Mouse (Mus musculus) liver, embryonic 12.5 days (tissue): Measurements from ENCODE around the gene Kdm4d. TPM values are rescaled to one million over a fixed set of nuclear protein-coding genes. Genes with fewer than 3 reads are reported as not detected.

Source experiments
- ATAC-seq: fragments of 200-750 bp; cut with Nextera tagmentation; 2 replicates; pipeline ENCODE4 v1.8.0; 2017; ENCODE audit warnings: moderate number of reproducible peaks, mild to moderate bottlenecking, moderate library complexity
- H3K27ac ChIP-seq: fragments of 300-500 bp; sonication (generic); 2 replicates; pipeline ENCODE4 v1.5.1; 2016; ENCODE audit warnings: mild to moderate bottlenecking
- H3K27me3 ChIP-seq: fragments of 300-500 bp; sonication (generic); replicated peaks from 2 replicates; pipeline ENCODE4 v1.6.1; 2016; ENCODE audit warnings: mild to moderate bottlenecking, moderate library complexity
- H3K36me3 ChIP-seq: fragments of 300-500 bp; sonication (generic); 2 replicates; pipeline ENCODE4 v1.6.1; 2016; ENCODE audit warnings: mild to moderate bottlenecking, moderate library complexity
- H3K4me1 ChIP-seq: fragments of 300-500 bp; sonication (generic); 2 replicates; pipeline ENCODE4 v1.6.1; 2016
- H3K4me2 ChIP-seq: fragments of 300-500 bp; sonication (generic); 2 replicates; pipeline ENCODE4 v1.6.1; 2016; ENCODE audit warnings: mild to moderate bottlenecking, moderate library complexity
- H3K4me3 ChIP-seq: fragments of 300-500 bp; sonication (generic); 2 replicates; pipeline ENCODE4 v1.5.1; 2016; ENCODE audit warnings: mild to moderate bottlenecking, moderate library complexity
- H3K9ac ChIP-seq: fragments of 300-500 bp; sonication (generic); 2 replicates; pipeline ENCODE4 v1.6.1; 2016; ENCODE audit warnings: mild to moderate bottlenecking, moderate library complexity
- H3K9me3 ChIP-seq: fragments of 300-500 bp; sonication (generic); replicated peaks from 2 replicates; pipeline ENCODE4 v1.6.1; 2016; ENCODE audit warnings: mild to moderate bottlenecking, moderate library complexity
- WGBS: fragments of 180-500 bp; shearing (Covaris S2); methylation state at CpG from one replicate; pipeline ENCODE4 v1.1.7; 2016; ENCODE audit not compliant: insufficient replicate concordance; 5-methylcytosine and 5-hydroxymethylcytosine counted together
- polyA plus RNA-seq: library from polyadenylated mRNA; unstranded; fragments of >200 nt; fragmentation: Nextera tagmentation; extraction: Ambion mirVana; gene quantifications from 2 replicates; pipeline ENCODE4 v1.2.1, GENCODE M21; 2016

Kdm4d gene
- polyA plus RNA-seq, 1 experiment from 2014 or later = 0.10 TPM

- H3K9ac ChIP-seq = no peak overlapping the region
- ATAC-seq = no peak
- 46% methylated on average over 11 of the region's 11 CpGs for WGBS
- no peak overlapping the region for H3K27ac ChIP-seq
- H3K4me2 ChIP-seq = no peak overlapping the region
- H3K27me3 ChIP-seq = no peaks in the 10 kb centered on the region
- no peaks in the 10 kb centered on the region for H3K9me3 ChIP-seq
- H3K4me1 ChIP-seq = no peaks in the 10 kb centered on the region
- no peaks in the 10 kb centered on the region for H3K36me3 ChIP-seq
- no peak overlapping the region for H3K4me3 ChIP-seq
Observed at GRCm38 (mm10) chr9:14433252-14433939, 66.9 kb downstream of the Kdm4d start.

Other genes starting within 250 kb of the Kdm4d start
- gene Sesn3, start 225.4 kb downstream of the Kdm4d start, polyA plus RNA-seq = 1.8 and 2.4 TPM in 2 replicates
- gene Endod1, start 119.0 kb downstream of the Kdm4d start, polyA plus RNA-seq = 36.8 and 40.3 TPM in 2 replicates
- gene Cwc15, start 135 bp upstream of the Kdm4d start, polyA plus RNA-seq = 93.8 and 94.8 TPM in 2 replicates
- gene Amotl1, start 144.6 kb upstream of the Kdm4d start, polyA plus RNA-seq = 3.4 and 3.9 TPM in 2 replicates
- 0.06 and 0.11 TPM in 2 replicates for gene Piwil4, start 240.3 kb upstream of the Kdm4d start, polyA plus RNA-seq